ENCODE assay signal across 14 mouse cellular contexts in genomic region chr2:166554169-166554505, GRCm38 (mm10).
A peak's percentile ranks its signal among the peaks of the same experiment; 100 is the strongest.
DNase-seq lines count a peak whose midpoint lies in the region; ATAC-seq and TF ChIP-seq lines count a peak whose summit lies in the region.
"Had no signal": no experiment of that assay in that cellular context is flagged by ENCODE, and none has a peak within 500 bp of the region (broad histone marks: within the 10 kb centered on the region; RNA-seq: fewer than 3 reads in every experiment).

No protein-coding gene starts in this region.

- no peak for DNase-seq in intestine, embryonic 14.5 days (ENCODE audit: low spot score)
- DNase-seq in stomach, postnatal 0 days (ENCODE audit: low spot score): no peak
- DNase-seq in embryo, embryonic 9.5 days (ENCODE audit: extremely low spot score): no peak
- no peak for DNase-seq in layer of hippocampus, adult 18-20 months (ENCODE audit: low spot score in 2 of 2)
- DNase-seq: cerebellum, adult 9-10 months; forebrain, postnatal 0 days; gastrocnemius, adult 2 months; right cerebral cortex, postnatal 4 days had no signal

- no peak overlapping the region for H3K4me3 ChIP-seq in intestine, embryonic 14.5 days (ENCODE audit: low read depth, low read length)
- no peak overlapping the region for H3K4me3 ChIP-seq in intestine, embryonic 15.5 days (replicated peaks)
- no peak overlapping the region for H3K4me3 ChIP-seq in stomach, embryonic 16.5 days (replicated peaks; ENCODE audit: low read length)
- H3K4me3 ChIP-seq in stomach, postnatal 0 days (ENCODE audit: low read depth, low read length): no peak overlapping the region
- H3K4me3 ChIP-seq in liver, embryonic 12.5 days: no peak overlapping the region
- H3K4me3 ChIP-seq: gastrocnemius, adult 2 months had no signal

- no peak overlapping the region for H3K4me2 ChIP-seq in intestine, embryonic 14.5 days (ENCODE audit: low read length)
- no peak overlapping the region for H3K4me2 ChIP-seq in intestine, embryonic 15.5 days (replicated peaks)
- H3K4me2 ChIP-seq in stomach, embryonic 16.5 days (ENCODE audit: low read depth, low read length): no peak overlapping the region
- H3K4me2 ChIP-seq in stomach, postnatal 0 days (replicated peaks; ENCODE audit: low read depth): no peak overlapping the region
- H3K4me2 ChIP-seq in liver, embryonic 12.5 days: peak overlapping the region; percentile 51
- H3K4me2 ChIP-seq: midbrain, embryonic 11.5 days had no signal

- 0 out of 2 replicates have a peak overlapping the region, but pooled peaks have one; percentile 9 for H3K27ac ChIP-seq in intestine, embryonic 14.5 days (ENCODE audit: low read depth)
- H3K27ac ChIP-seq in intestine, embryonic 15.5 days: no peak overlapping the region
- H3K27ac ChIP-seq in stomach, embryonic 16.5 days (ENCODE audit: low read length): peak overlapping the region; percentile 15; the same call in 1 of the 2 replicates
- no peak overlapping the region for H3K27ac ChIP-seq in stomach, postnatal 0 days (replicated peaks)
- no peak overlapping the region for H3K27ac ChIP-seq in liver, embryonic 12.5 days
- H3K27ac ChIP-seq: gastrocnemius, adult 2 months; kidney, postnatal 0 days had no signal

- H3K36me3 ChIP-seq in intestine, embryonic 14.5 days (ENCODE audit: control insufficient read depth, insufficient read depth, low read length): no peaks in the 10 kb centered on the region
- no peaks in the 10 kb centered on the region for H3K36me3 ChIP-seq in intestine, embryonic 15.5 days
- no peaks in the 10 kb centered on the region for H3K36me3 ChIP-seq in stomach, embryonic 16.5 days (ENCODE audit: control insufficient read depth, insufficient read depth, low read length)
- H3K36me3 ChIP-seq in stomach, postnatal 0 days (ENCODE audit: control insufficient read depth, insufficient read depth, low read length): no peaks in the 10 kb centered on the region
- H3K36me3 ChIP-seq in liver, embryonic 12.5 days: no peaks in the 10 kb centered on the region

- TF ChIP-seq EP300 in stomach, postnatal 0 days (optimal IDR thresholded peaks at IDR 0.05): no peak

- H3K27me3 ChIP-seq in intestine, embryonic 14.5 days (replicated peaks; ENCODE audit: control insufficient read depth, insufficient read depth, low read length): no peaks in the 10 kb centered on the region
- no peaks in the 10 kb centered on the region for H3K27me3 ChIP-seq in intestine, embryonic 15.5 days (replicated peaks)
- H3K27me3 ChIP-seq in stomach, embryonic 16.5 days (ENCODE audit: control insufficient read depth, insufficient read depth, low read length): no peaks in the 10 kb centered on the region
- H3K27me3 ChIP-seq in stomach, postnatal 0 days (ENCODE audit: control insufficient read depth, insufficient read depth, low read length): no peaks in the 10 kb centered on the region
- H3K27me3 ChIP-seq in liver, embryonic 12.5 days (replicated peaks): no peaks in the 10 kb centered on the region; the same call in 1 of the 2 replicates

- WGBS in intestine, embryonic 14.5 days: 79% methylated on average over 11 of the region's 11 CpGs
- 78% methylated on average over 11 of the region's 11 CpGs for WGBS in intestine, embryonic 15.5 days
- 82% methylated on average over 11 of the region's 11 CpGs for WGBS in stomach, embryonic 16.5 days
- WGBS in stomach, postnatal 0 days: 90% methylated on average over 11 of the region's 11 CpGs
- 70% methylated on average over 11 of the region's 11 CpGs for WGBS in liver, embryonic 12.5 days (ENCODE audit: insufficient replicate concordance)

- 0 out of 2 replicates have a peak, but pooled peaks cover 8% of the 10 kb centered on the region for H3K4me1 ChIP-seq in intestine, embryonic 14.5 days (replicated peaks; ENCODE audit: control insufficient read depth, insufficient read depth, low read length)
- peaks cover 8% of the 10 kb centered on the region; the same call in 1 of the 2 replicates for H3K4me1 ChIP-seq in intestine, embryonic 15.5 days (replicated peaks)
- no peaks in the 10 kb centered on the region; the same call in 1 of the 2 replicates for H3K4me1 ChIP-seq in stomach, embryonic 16.5 days (ENCODE audit: control insufficient read depth, insufficient read depth, low read length)
- no peaks in the 10 kb centered on the region for H3K4me1 ChIP-seq in stomach, postnatal 0 days (replicated peaks; ENCODE audit: control insufficient read depth, insufficient read depth)
- H3K4me1 ChIP-seq in liver, embryonic 12.5 days: peaks cover 30% of the 10 kb centered on the region

- 0 out of 2 replicates have a peak, but pooled peaks cover 2% of the 10 kb centered on the region for H3K9me3 ChIP-seq in intestine, embryonic 14.5 days (ENCODE audit: control insufficient read depth, low read length)
- H3K9me3 ChIP-seq in intestine, embryonic 15.5 days: no peaks in the 10 kb centered on the region
- no peaks in the 10 kb centered on the region; the same call in 1 of the 2 replicates for H3K9me3 ChIP-seq in stomach, embryonic 16.5 days (replicated peaks; ENCODE audit: control insufficient read depth, low read length)
- H3K9me3 ChIP-seq in stomach, postnatal 0 days (ENCODE audit: control insufficient read depth, low read length): no peaks in the 10 kb centered on the region
- H3K9me3 ChIP-seq in liver, embryonic 12.5 days (replicated peaks): no peaks in the 10 kb centered on the region

- H3K9ac ChIP-seq in intestine, embryonic 14.5 days (ENCODE audit: low read length): no peak overlapping the region
- H3K9ac ChIP-seq in intestine, embryonic 15.5 days: no peak overlapping the region
- H3K9ac ChIP-seq in stomach, embryonic 16.5 days (ENCODE audit: low read length): no peak overlapping the region
- H3K9ac ChIP-seq in stomach, postnatal 0 days (ENCODE audit: low read length): no peak overlapping the region
- no peak overlapping the region for H3K9ac ChIP-seq in liver, embryonic 12.5 days
- H3K9ac ChIP-seq: forebrain, postnatal 0 days had no signal

- ATAC-seq in intestine, embryonic 14.5 days (replicated peaks; ENCODE audit: low FRiP score, low TSS enrichment, low read depth): no peak
- ATAC-seq in intestine, embryonic 15.5 days: no peak
- ATAC-seq in stomach, embryonic 16.5 days (ENCODE audit: insufficient read depth, low FRiP score): no peak
- no peak for ATAC-seq in stomach, postnatal 0 days (ENCODE audit: low FRiP score, low TSS enrichment)
- no peak for ATAC-seq in liver, embryonic 12.5 days
- ATAC-seq: Patski had no signal

- no peak for TF ChIP-seq CTCF in stomach, postnatal 0 days (IDR thresholded peaks at IDR 0.05; ENCODE audit: low read depth)

Comparison
In these comparisons a context has a peak if more than half of its experiments do, and no peak if none do; other contexts are left out.
1. H3K27ac ChIP-seq: peak in intestine, embryonic 14.5 days (single experiment) and stomach, embryonic 16.5 days (single experiment); none in intestine, embryonic 15.5 days (single experiment), stomach, postnatal 0 days (single experiment) and liver, embryonic 12.5 days (single experiment).